Mouse (Mus musculus) ES-E14 (cell line): ENCODE data around the gene Dynlt1b.
"Not testable (repeated sequence)": the region's sequence is repeated elsewhere in the genome, so short reads cannot be mapped to it uniquely, and the experiment has no call there.

Experiments used
- MAFK ChIP-seq: IDR thresholded peaks from 2 replicates; pipeline ENCODE4 v1.6.1; 2014; ENCODE audit warnings: mild to moderate bottlenecking, low read depth, low read length, inconsistent platforms; ENCODE audit not compliant: insufficient read depth
- ZC3H11A ChIP-seq: IDR thresholded peaks from 2 replicates; pipeline ENCODE4 v1.6.1; 2012; ENCODE audit warnings: low read depth, mild to moderate bottlenecking, inconsistent platforms, low read length, borderline replicate concordance
- ZNF384 ChIP-seq: IDR thresholded peaks from 2 replicates; pipeline ENCODE4 v1.6.1; 2012; ENCODE audit warnings: low read depth, low read length, inconsistent platforms

- not testable (repeated sequence) for TF ChIP-seq ZNF384, MAFK, ZC3H11A
These were observed 49.6 kb upstream of the Dynlt1b start for GRCm38 (mm10) chr17:6380182-6380841.
